Mouse (Mus musculus) midbrain, postnatal 0 days (tissue): ENCODE data around the gene Gm17651. TPM values are rescaled to one million over a fixed set of nuclear protein-coding genes. Genes with fewer than 3 reads are reported as not detected.
A peak's percentile ranks its signal among the peaks of the same experiment; 100 is the strongest.

Experiments used
- ATAC-seq: fragments of 200-750 bp; cut with Nextera tagmentation; 2 replicates; pipeline ENCODE4 v1.8.0; 2017; ENCODE audit warnings: moderate number of reproducible peaks, mild to moderate bottlenecking, moderate TSS enrichment, moderate library complexity; ENCODE audit not compliant: low FRiP score
- DNase-seq: peaks from one replicate; pipeline ENCODE4 v3.0.0-alpha.2; 2015; ENCODE audit warnings: low spot score
- H3K27ac ChIP-seq: fragments of 300-500 bp; sonication (generic); 2 replicates; pipeline ENCODE4 v1.5.1; 2014; ENCODE audit warnings: low read depth, mild to moderate bottlenecking, low read length, mixed read lengths
- H3K27me3 ChIP-seq: fragments of 300-500 bp; sonication (generic); 2 replicates; pipeline ENCODE4 v1.6.1; 2014; ENCODE audit warnings: low read length, control low read depth, mixed read lengths; ENCODE audit not compliant: insufficient read depth
- H3K36me3 ChIP-seq: fragments of 300-500 bp; sonication (generic); 2 replicates; pipeline ENCODE4 v1.6.1; 2014; ENCODE audit warnings: low read length, control low read depth, mixed read lengths; ENCODE audit not compliant: insufficient read depth
- H3K4me1 ChIP-seq: fragments of 300-500 bp; sonication (generic); 2 replicates; pipeline ENCODE4 v1.6.1; 2014; ENCODE audit warnings: mild to moderate bottlenecking, control low read depth, antibody characterized with exemption, low read length, mixed read lengths; ENCODE audit not compliant: insufficient read depth
- H3K4me2 ChIP-seq: fragments of 300-500 bp; sonication (generic); 2 replicates; pipeline ENCODE4 v1.6.1; 2014; ENCODE audit warnings: low read depth, mild to moderate bottlenecking, low read length, mixed read lengths; ENCODE audit not compliant: poor library complexity, severe bottlenecking
- H3K4me3 ChIP-seq: fragments of 300-500 bp; sonication (generic); 2 replicates; pipeline ENCODE4 v1.5.1; 2014; ENCODE audit warnings: low read depth, mild to moderate bottlenecking, low read length, moderate library complexity
- H3K9ac ChIP-seq: fragments of 300-500 bp; sonication (generic); replicated peaks from 2 replicates; pipeline ENCODE4 v1.6.1; 2014; ENCODE audit warnings: mild to moderate bottlenecking, low read length, moderate library complexity, mixed read lengths; ENCODE audit not compliant: poor library complexity, severe bottlenecking
- H3K9me3 ChIP-seq: fragments of 300-500 bp; sonication (generic); 2 replicates; pipeline ENCODE4 v1.6.1; 2016; ENCODE audit warnings: low read length, control low read depth
- CTCF ChIP-seq: IDR thresholded peaks from 2 replicates; pipeline ENCODE4 v1.5.1; 2016; ENCODE audit warnings: antibody characterized with exemption, mild to moderate bottlenecking
- WGBS: fragments of 180-500 bp; shearing (Covaris S2); extraction: QIAGEN DNeasy Blood & Tissue Kit; methylation state at CpG from one replicate; pipeline ENCODE4 v1.1.7; 2014; 5-methylcytosine and 5-hydroxymethylcytosine counted together
- polyA plus RNA-seq: library from polyadenylated mRNA; unstranded; fragments of >200 nt; fragmentation: Nextera tagmentation; extraction: Ambion mirVana; gene quantifications from 2 replicates; pipeline ENCODE4 v1.2.1, GENCODE M21; 2015
- total RNA-seq: library from RNA; depleted of rRNA; stranded (reverse); fragments of >200 nt; gene quantifications from 2 replicates; pipeline ENCODE4 v1.2.3, GENCODE M21; 2014

Gm17651 gene
- total and polyA plus RNA-seq, 2 experiments from 2014 or later = not detected

DNA sequence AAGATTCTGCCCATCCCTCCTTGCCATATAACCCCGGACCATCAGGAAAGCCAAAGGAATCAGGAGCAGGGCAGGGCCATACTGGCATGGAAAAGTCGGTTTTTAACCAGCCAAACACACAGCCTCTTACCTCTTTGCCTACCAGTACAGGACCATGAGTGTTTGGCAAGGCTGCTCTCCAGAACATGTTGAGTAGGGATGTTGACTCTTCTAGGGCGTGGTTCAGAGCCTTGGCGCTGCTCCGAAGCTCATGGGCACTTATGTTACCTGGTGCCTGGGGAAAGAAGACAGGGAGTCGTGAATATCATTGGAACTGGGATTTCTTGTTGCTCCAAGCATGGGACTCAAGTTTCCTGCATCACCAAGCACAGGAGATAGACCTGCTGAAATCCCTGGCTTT lies 19.3 kb upstream of the Gm17651 start:
- H3K27ac ChIP-seq = no peak overlapping the region
- WGBS = 85% methylated on average over 6 of the region's 6 CpGs
- H3K36me3 ChIP-seq = peaks cover 82% of the 10 kb centered on the region
- no peaks in the 10 kb centered on the region for H3K27me3 ChIP-seq
- H3K4me2 ChIP-seq = no peak overlapping the region
- TF ChIP-seq CTCF = no peak
- H3K9ac ChIP-seq = no peak overlapping the region
- H3K9me3 ChIP-seq = no peaks in the 10 kb centered on the region
- no peak overlapping the region for H3K4me3 ChIP-seq
- DNase-seq = no peak
- no peak for ATAC-seq
- H3K4me1 ChIP-seq = no peaks in the 10 kb centered on the region

DNA sequence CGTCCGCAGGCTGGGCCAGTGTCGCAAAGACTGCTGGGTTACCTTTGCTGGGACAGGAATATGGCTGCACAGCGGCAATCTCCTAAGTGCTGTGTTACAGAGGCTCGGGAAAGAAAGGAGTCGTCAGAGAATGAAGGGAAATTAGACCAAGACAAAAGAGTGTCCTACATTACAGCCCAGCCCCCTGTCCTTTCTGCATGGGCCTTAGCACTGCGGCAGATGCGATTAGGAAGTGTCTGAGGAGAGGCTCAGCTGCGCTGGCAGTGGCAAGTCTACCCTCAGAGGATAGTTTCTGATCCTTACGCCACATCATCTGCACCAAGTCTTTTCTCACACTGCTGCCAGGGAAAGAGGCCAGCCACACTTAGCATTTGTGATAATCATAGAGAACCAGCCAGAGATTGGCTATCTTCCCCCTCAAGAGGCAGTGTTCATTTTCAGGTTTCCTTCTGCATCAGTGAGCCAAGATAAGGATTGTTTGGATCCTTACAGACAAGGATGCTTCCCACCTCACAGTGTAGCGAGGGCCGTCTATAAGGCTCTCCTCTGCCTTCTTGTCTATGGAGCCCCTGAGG lies 17.0 kb upstream of the Gm17651 start:
- no peak for TF ChIP-seq CTCF
- Histone ChIP-seq H3K4me1 (no peaks in the 10 kb centered on the region), H3K27me3 (no peaks in the 10 kb centered on the region), H3K36me3 (peaks cover 65% of the 10 kb centered on the region), H3K27ac (no peak overlapping the region), H3K9ac (no peak overlapping the region), H3K4me2 (no peak overlapping the region), H3K9me3 (no peaks in the 10 kb centered on the region), H3K4me3 (no peak overlapping the region)
- DNase-seq (peak; percentile 31), ATAC-seq (no peak)
- 66% methylated on average over 12 of the region's 12 CpGs for WGBS

DNA sequence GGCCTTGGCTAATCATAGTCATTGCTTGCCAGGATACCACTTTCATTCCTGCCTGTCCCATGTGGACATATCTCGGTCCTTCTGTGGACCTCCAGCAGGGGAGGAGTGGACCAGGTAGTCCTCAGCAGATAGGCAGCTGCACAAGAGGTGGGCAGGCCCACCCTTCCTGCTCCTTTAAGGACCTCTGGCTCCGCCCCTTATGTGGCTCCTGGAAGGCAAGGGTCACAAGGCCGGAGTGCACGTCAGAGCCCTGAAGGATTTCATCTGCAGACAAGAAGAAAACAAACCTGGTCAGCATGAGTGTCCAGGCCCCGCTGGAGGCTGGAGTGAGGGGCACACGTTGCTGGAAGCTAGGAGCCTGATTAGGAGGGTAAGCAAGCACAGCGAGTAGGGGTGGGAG lies 16.1 kb upstream of the Gm17651 start:
- WGBS = 67% methylated on average over 7 of the region's 7 CpGs
- DNase-seq (no peak), ATAC-seq (0 out of 2 replicates have a peak, but pooled peaks have one; percentile 27)
- H3K4me1 ChIP-seq = no peaks in the 10 kb centered on the region
- no peak overlapping the region for H3K4me3 ChIP-seq
- peaks cover 57% of the 10 kb centered on the region for H3K36me3 ChIP-seq
- no peak overlapping the region for H3K4me2 ChIP-seq
- no peak overlapping the region for H3K9ac ChIP-seq
- no peak overlapping the region for H3K27ac ChIP-seq
- TF ChIP-seq CTCF = no peak
- H3K9me3 ChIP-seq = no peaks in the 10 kb centered on the region
- H3K27me3 ChIP-seq = no peaks in the 10 kb centered on the region

DNA sequence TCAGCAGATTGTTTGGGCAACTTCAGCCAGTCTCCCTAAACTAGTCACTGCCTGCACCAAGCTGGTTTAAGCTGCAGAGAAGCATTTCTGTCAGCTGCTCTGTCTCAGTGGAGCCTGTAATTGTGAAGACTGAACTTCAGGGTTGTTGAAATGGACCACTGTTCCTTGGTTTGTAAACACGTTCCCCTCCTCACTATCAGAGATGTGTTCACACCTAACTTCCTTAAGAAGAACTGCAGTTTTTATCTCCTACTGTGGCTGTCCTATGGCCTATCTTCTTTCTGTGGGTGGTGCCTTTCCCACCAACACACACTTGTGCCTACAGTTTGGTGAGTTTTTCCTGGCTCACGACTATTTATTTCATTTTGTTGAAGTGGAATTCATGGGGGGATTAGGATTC lies 14.8 kb upstream of the Gm17651 start:
- H3K4me2 ChIP-seq = no peak overlapping the region
- H3K4me1 ChIP-seq = no peaks in the 10 kb centered on the region
- no peak overlapping the region for H3K27ac ChIP-seq
- ATAC-seq = no peak
- no peak overlapping the region for H3K4me3 ChIP-seq
- TF ChIP-seq CTCF = no peak
- peaks cover 46% of the 10 kb centered on the region for H3K36me3 ChIP-seq
- no peaks in the 10 kb centered on the region for H3K27me3 ChIP-seq
- H3K9ac ChIP-seq = no peak overlapping the region
- H3K9me3 ChIP-seq = no peaks in the 10 kb centered on the region
- no peak for DNase-seq
- WGBS = 80% methylated on average over 2 of the region's 2 CpGs

DNA sequence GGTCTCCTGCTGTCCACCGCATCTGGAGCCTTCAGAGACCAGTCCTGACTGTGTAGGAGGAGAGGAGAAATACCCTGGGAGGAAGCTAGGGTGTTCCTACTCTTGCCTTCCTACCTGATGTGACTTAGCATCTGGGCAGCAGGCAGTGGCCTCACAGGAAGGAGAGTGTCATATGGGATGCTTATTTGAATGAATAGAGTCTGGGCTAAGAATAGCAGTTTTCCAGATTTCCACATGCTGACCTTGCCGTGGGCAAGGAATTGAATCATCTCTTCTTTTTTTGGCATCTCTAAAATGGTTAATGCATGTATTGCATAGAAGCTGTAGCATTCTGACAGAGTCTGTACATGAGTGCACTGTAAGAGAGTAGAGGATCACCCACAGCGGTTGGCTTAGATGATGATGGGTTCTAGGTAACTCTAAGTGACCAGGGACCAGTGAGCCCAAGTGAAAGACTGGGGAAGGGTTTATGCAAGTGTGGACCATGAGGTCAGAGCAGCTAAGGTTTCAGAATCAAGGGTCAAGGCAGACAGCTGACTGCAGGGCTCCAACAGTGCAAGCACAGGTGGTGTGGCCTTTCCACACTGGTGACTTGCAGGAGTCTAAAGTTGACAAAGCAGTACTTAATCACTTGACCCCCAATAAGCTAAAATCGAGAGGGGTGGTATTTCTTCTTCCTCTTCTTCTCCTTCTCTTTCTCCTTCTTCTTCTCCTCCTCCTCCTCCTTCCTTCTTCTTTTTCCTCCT lies 12.1 kb upstream of the Gm17651 start:
- H3K4me3 ChIP-seq = no peak overlapping the region

DNA sequence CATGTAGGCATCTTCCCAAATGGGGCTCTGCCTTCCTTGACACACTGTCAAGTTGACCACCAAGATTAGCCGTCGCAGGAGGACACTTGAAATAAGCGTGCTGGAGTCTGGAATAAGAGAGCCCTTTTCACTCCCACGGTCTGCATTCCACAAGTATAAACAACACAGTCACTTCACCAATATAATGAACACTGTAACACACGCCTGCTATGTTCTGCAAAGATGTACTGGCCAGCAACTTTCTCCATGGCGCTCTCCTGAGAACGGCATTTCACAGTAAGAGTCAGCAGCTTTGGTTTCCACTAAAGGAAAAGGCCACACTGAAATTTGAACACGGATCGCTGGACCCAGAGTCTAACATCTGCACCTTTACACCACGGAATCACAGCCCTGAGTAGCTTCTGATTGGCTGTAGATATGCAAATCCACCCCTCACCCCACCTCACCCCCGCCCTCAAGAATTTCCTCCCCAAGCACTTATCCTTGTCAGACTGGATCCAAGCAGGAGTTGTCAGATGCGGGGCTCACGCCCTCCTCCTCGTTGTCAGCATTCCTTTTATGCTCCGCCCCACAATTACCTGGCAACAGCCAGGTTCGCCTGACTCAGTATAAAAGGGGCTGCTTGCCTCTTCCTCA lies 9.2 kb upstream of the Gm17651 start:
- TF ChIP-seq CTCF = no peak
- H3K36me3 ChIP-seq = no peaks in the 10 kb centered on the region
- H3K27ac ChIP-seq = no peak overlapping the region
- DNase-seq = peak; percentile 2
- no peak for ATAC-seq
- no peak overlapping the region for H3K4me3 ChIP-seq
- H3K4me1 ChIP-seq = peaks cover 9% of the 10 kb centered on the region; the same call in 1 of the 2 replicates
- no peaks in the 10 kb centered on the region for H3K27me3 ChIP-seq
- H3K4me2 ChIP-seq = peak overlapping the region; percentile 12
- no peak overlapping the region for H3K9ac ChIP-seq
- H3K9me3 ChIP-seq = no peaks in the 10 kb centered on the region
- WGBS = 9% methylated on average over 16 of the region's 16 CpGs

More for the DNA sequence above, 12.1 kb upstream of the Gm17651 start:
- H3K4me2 ChIP-seq = no peak overlapping the region
- peaks cover 9% of the 10 kb centered on the region; the same call in 1 of the 2 replicates for H3K4me1 ChIP-seq
- no peaks in the 10 kb centered on the region for H3K27me3 ChIP-seq
- no peak overlapping the region for H3K27ac ChIP-seq
- WGBS = 89% methylated on average over 4 of the region's 4 CpGs
- H3K9ac ChIP-seq = no peak overlapping the region
- H3K9me3 ChIP-seq = no peaks in the 10 kb centered on the region
- no peak for TF ChIP-seq CTCF
- H3K36me3 ChIP-seq = peaks cover 21% of the 10 kb centered on the region
- no peak for DNase-seq
- no peak for ATAC-seq
